Mouse (Mus musculus) G1E (cell line): ENCODE data around the gene Ccser1.

ENCODE experiments used
- CTCF ChIP-seq: IDR thresholded peaks from 2 replicates; pipeline ENCODE4 v1.5.1; 2012; ENCODE audit warnings: low read depth, low read length, inconsistent platforms, mixed read lengths
- GATA1 ChIP-seq: IDR thresholded peaks from 2 replicates; pipeline ENCODE4 v1.6.1; 2012; ENCODE audit warnings: borderline replicate concordance, low read length, inconsistent platforms, mixed read lengths
- POLR2AphosphoS5 ChIP-seq: IDR thresholded peaks from 2 replicates; pipeline ENCODE4 v1.6.1; 2012; ENCODE audit warnings: low read depth, low read length, inconsistent platforms; ENCODE audit not compliant: insufficient replicate concordance
- TAL1 ChIP-seq: conservative IDR thresholded peaks from 2 replicates; pipeline ENCODE4 v1.6.1; 2012; ENCODE audit warnings: low read depth, low read length, inconsistent platforms, mixed read lengths

DNA sequence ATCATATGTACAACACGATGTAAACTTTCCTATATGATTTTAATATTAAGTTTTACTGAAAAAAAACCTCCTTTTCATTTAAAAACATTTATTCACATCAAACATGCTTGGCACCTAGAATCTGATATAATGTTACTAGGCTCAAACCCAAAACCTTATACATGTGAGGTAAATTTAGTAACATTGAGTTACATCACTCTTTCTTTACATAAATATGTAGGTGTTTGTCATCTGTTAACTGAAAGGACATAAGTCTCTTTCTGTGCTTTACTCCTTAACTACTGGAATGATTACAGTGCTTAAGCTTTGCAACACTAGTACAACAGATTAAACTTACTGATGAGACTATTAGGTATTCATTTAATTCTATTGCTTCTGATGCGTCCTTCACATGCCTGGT lies 43.7 kb upstream of the Ccser1 start:
- TF ChIP-seq CTCF = no peak
- TF ChIP-seq GATA1 = no peak
- no peak for TF ChIP-seq TAL1
- TF ChIP-seq POLR2AphosphoS5 = no peak
